In genomic region chr13:91807874-91808575, GRCm38 (mm10) we compare ENCODE assay signal across 8 mouse cellular contexts. TPM values are rescaled to one million over a fixed set of nuclear protein-coding genes. Genes with fewer than 3 reads are reported as not detected.
DNase-seq lines count a peak whose midpoint lies in the region; ATAC-seq and TF ChIP-seq lines count a peak whose summit lies in the region.

No protein-coding gene starts in this region.

- ATAC-seq in megakaryocyte, adult 5-6 weeks (ENCODE audit: poor library complexity, severe bottlenecking): peak; percentile 33

- H3K36me3 ChIP-seq in C2C12 (ENCODE audit: control insufficient read depth, insufficient read depth): peaks cover 23% of the 10 kb centered on the region
- H3K36me3 ChIP-seq in hindbrain, embryonic 10.5 days: peaks cover 20% of the 10 kb centered on the region

- peaks cover 33% of the 10 kb centered on the region for H3K79me2 ChIP-seq in C2C12 (ENCODE audit: control insufficient read depth, insufficient read depth)

- DNase-seq in gastrocnemius, adult 2 months: no peak
- no peak for DNase-seq in gastrocnemius, postnatal 14 days
- peak; percentile 29 for DNase-seq in cerebellum, adult 2 months
- DNase-seq in hindbrain, embryonic 10.5 days (ENCODE audit: low spot score): peak; percentile 6
- DNase-seq in testis, postnatal 10 days (ENCODE audit: low spot score): peak; percentile 54
- DNase-seq in left cerebral cortex, adult 18-20 months (ENCODE audit: low spot score in 2 of 2): no peak

- peak overlapping the region; percentile 97 for H3K27ac ChIP-seq in gastrocnemius, adult 2 months
- peak overlapping the region; percentile 89 for H3K27ac ChIP-seq in cerebellum, adult 2 months (ENCODE audit: insufficient read depth, low read length)
- peak overlapping the region; percentile 96 for H3K27ac ChIP-seq in hindbrain, embryonic 10.5 days

- TF ChIP-seq POLR2A in cerebellum, adult 2 months (IDR thresholded peaks at IDR 0.05; ENCODE audit: borderline replicate concordance, insufficient read depth, low read length): no peak

- TF ChIP-seq CTCF in gastrocnemius, adult 2 months (IDR thresholded peaks at IDR 0.05): no peak
- no peak for TF ChIP-seq CTCF in C2C12 (IDR thresholded peaks at IDR 0.05; ENCODE audit: control insufficient read depth, insufficient read depth, insufficient read length)
- TF ChIP-seq CTCF in cerebellum, adult 2 months (IDR thresholded peaks at IDR 0.05; ENCODE audit: borderline replicate concordance, insufficient read depth, low read depth, low read length): no peak

- WGBS in cerebellum, adult 2 months: 18% methylated on average over 20 of the region's 20 CpGs
- WGBS in hindbrain, embryonic 10.5 days: 43% methylated on average over 20 of the region's 20 CpGs

- H3K27me3 ChIP-seq in C2C12 (ENCODE audit: control insufficient read depth, insufficient read depth, insufficient read length): no peaks in the 10 kb centered on the region
- H3K27me3 ChIP-seq in cerebellum, adult 2 months (ENCODE audit: control insufficient read depth, insufficient read depth, low read length): no peaks in the 10 kb centered on the region
- H3K27me3 ChIP-seq in hindbrain, embryonic 10.5 days (ENCODE audit: insufficient read depth, poor library complexity, severe bottlenecking): no peaks in the 10 kb centered on the region

- H3ac ChIP-seq in C2C12 (ENCODE audit: control insufficient read depth, insufficient read length, low read depth): peak overlapping the region; percentile 92

- H3K79me3 ChIP-seq in C2C12 (ENCODE audit: low read depth): peaks cover 27% of the 10 kb centered on the region

- intact Hi-C loops in gastrocnemius, adult 2 months (cut with DNase I): loop anchor here (5.0 to 10.0 kb wide), 3 partner anchors 49 to 343 kb away; partner anchors contain the start of gene Ssbp2
- intact Hi-C loops in gastrocnemius, postnatal 14 days (cut with DNase I; ENCODE audit: low total_unique reads): no loop called here

- peaks cover 3% of the 10 kb centered on the region; the same call in 1 of the 2 replicates for H3K9me3 ChIP-seq in hindbrain, embryonic 10.5 days

- H3K4me1 ChIP-seq in cerebellum, adult 2 months (ENCODE audit: control insufficient read depth, insufficient read depth, low read length): no peaks in the 10 kb centered on the region
- H3K4me1 ChIP-seq in hindbrain, embryonic 10.5 days (replicated peaks): peaks cover 14% of the 10 kb centered on the region

- peak overlapping the region; percentile 86 for H3K4me3 ChIP-seq in gastrocnemius, adult 2 months
- H3K4me3 ChIP-seq in C2C12 (ENCODE audit: insufficient read depth, poor library complexity, severe bottlenecking): peak overlapping the region; percentile 87
- peak overlapping the region; percentile 93 for H3K4me3 ChIP-seq in cerebellum, adult 2 months (replicated peaks; ENCODE audit: insufficient read depth, low read depth, low read length)
- H3K4me3 ChIP-seq in hindbrain, embryonic 10.5 days: peak overlapping the region; percentile 78

TF ChIP-seq in C2C12, 6 proteins besides CTCF, POLR2A, EP300 and RAD21:
- no peak for TF ChIP-seq CEBPB (IDR thresholded peaks at IDR 0.05; ENCODE audit: low read depth)
- no peak for TF ChIP-seq FOSL1 (IDR thresholded peaks at IDR 0.05; ENCODE audit: insufficient read depth, low read length, poor library complexity, severe bottlenecking)
- no peak for TF ChIP-seq MAX (IDR thresholded peaks at IDR 0.05)
- no peak for TF ChIP-seq MYOD1 (IDR thresholded peaks at IDR 0.05; ENCODE audit: control insufficient read depth, insufficient read length, low read depth)
- no peak for TF ChIP-seq MYOG (IDR thresholded peaks at IDR 0.05; ENCODE audit: control insufficient read depth, extremely low read depth, insufficient read length)
- TF ChIP-seq USF1 (IDR thresholded peaks at IDR 0.05; ENCODE audit: low read depth): no peak
TF ChIP-seq in C2C12: peak in this region for 0.

RNA-seq across cellular contexts. Expression of gene Zcchc9, which starts 0.5 kb away (rescaled TPM):
- 10 to 100 TPM; 11.5 to 13.0 TPM for total RNA-seq in gastrocnemius, adult 2 months (2021)
- total RNA-seq in gastrocnemius, postnatal 14 days (2021): 10 to 100 TPM; 12.9 to 14.4 TPM
- polyA plus RNA-seq in C2C12 (2012; fragmentation: generic; extraction: Trizol): 16.4 TPM
- polyA plus RNA-seq in cerebellum, adult 2 months (2012; rRNA removed): 15.6 and 17.0 TPM in 2 replicates
- 25.5 and 28.9 TPM in 2 replicates for polyA plus RNA-seq in hindbrain, embryonic 10.5 days (2016; fragmentation: Nextera tagmentation; extraction: Ambion mirVana)
- 39.6 and 45.3 TPM in 2 replicates for total RNA-seq in megakaryocyte, adult 5-6 weeks (2015)
- 43.5 and 51.3 TPM in 2 replicates for total RNA-seq in megakaryocyte, adult 5-6 weeks (2017)
- 10 to 100 TPM; 16.0 to 17.0 TPM for total RNA-seq in left cerebral cortex, adult 18-20 months (2021)

Comparison
In these comparisons a context has a peak if more than half of its experiments do, and no peak if none do; other contexts are left out.
1. DNase-seq: peak in cerebellum, adult 2 months (2 of 2), hindbrain, embryonic 10.5 days (single experiment) and testis, postnatal 10 days (single experiment); none in gastrocnemius, adult 2 months (single experiment), gastrocnemius, postnatal 14 days (single experiment) and left cerebral cortex, adult 18-20 months (0 of 2).
2. Peak in every context shown above with its lines, with median percentiles within 50 percentile points of each other: H3K27ac ChIP-seq and H3K4me3 ChIP-seq.